Mouse (Mus musculus) ES-E14 (cell line): ENCODE data around the gene Sprn. TPM values are rescaled to one million over a fixed set of nuclear protein-coding genes. Genes with fewer than 3 reads are reported as not detected.

Source experiments
- DNase-seq: peaks from one replicate; pipeline ENCODE4 v3.0.0-alpha.2; 2013; ENCODE audit warnings: low read depth, low spot score
- H3K27ac ChIP-seq: 2 replicates; pipeline ENCODE4 v1.5.1; 2012; ENCODE audit warnings: low read depth, mild to moderate bottlenecking, low read length, moderate library complexity, mixed read lengths; ENCODE audit not compliant: poor library complexity, insufficient read depth, severe bottlenecking
- H3K36me3 ChIP-seq: 2 replicates; pipeline ENCODE4 v1.6.1; 2012; ENCODE audit warnings: mild to moderate bottlenecking, low read length, moderate library complexity, mixed read lengths; ENCODE audit not compliant: control insufficient read depth, poor library complexity, insufficient read depth, severe bottlenecking
- H3K4me1 ChIP-seq, 2 experiments: fragments of 150-350 bp in 1 of 2; sonication (generic) in 1 of 2; 2 replicates each; pipeline ENCODE4 v1.6.1; 2012; ENCODE audit warnings: low read length in 2 of 2, mild to moderate bottlenecking in 1 of 2, mixed read lengths in 1 of 2; ENCODE audit not compliant: control insufficient read depth in 2 of 2, insufficient read depth in 2 of 2, poor library complexity in 1 of 2
- H3K4me3 ChIP-seq, 2 experiments: fragments of 150-350 bp in 1 of 2; sonication (generic) in 1 of 2; 2 replicates each; pipeline ENCODE4 v1.5.1; 2012; ENCODE audit warnings: low read length in 2 of 2, low read depth in 1 of 2, mild to moderate bottlenecking in 1 of 2, mixed read lengths in 1 of 2; ENCODE audit not compliant: insufficient read depth in 1 of 2, poor library complexity in 1 of 2, severe bottlenecking in 1 of 2
- H3K9ac ChIP-seq: 2 replicates; pipeline ENCODE4 v1.6.1; 2012; ENCODE audit warnings: low read depth, mild to moderate bottlenecking, low read length, mixed read lengths; ENCODE audit not compliant: poor library complexity, insufficient read depth, severe bottlenecking
- H3K9me3 ChIP-seq: fragments of 150-350 bp; sonication (generic); 2 replicates; pipeline ENCODE4 v1.6.1; 2012; ENCODE audit warnings: low read depth, mild to moderate bottlenecking, low read length; ENCODE audit not compliant: control insufficient read depth, insufficient read depth
- CHD2 ChIP-seq: IDR thresholded peaks from 2 replicates; pipeline ENCODE4 v1.6.1; 2014; ENCODE audit warnings: mild to moderate bottlenecking, low read depth, low read length, inconsistent platforms
- HCFC1 ChIP-seq: IDR thresholded peaks from 2 replicates; pipeline ENCODE4 v1.6.1; 2012; ENCODE audit warnings: low read length, inconsistent platforms, borderline replicate concordance; ENCODE audit not compliant: insufficient read depth
- MAFK ChIP-seq: IDR thresholded peaks from 2 replicates; pipeline ENCODE4 v1.6.1; 2014; ENCODE audit warnings: mild to moderate bottlenecking, low read depth, low read length, inconsistent platforms; ENCODE audit not compliant: insufficient read depth
- ZC3H11A ChIP-seq: IDR thresholded peaks from 2 replicates; pipeline ENCODE4 v1.6.1; 2012; ENCODE audit warnings: low read depth, mild to moderate bottlenecking, inconsistent platforms, low read length, borderline replicate concordance
- ZNF384 ChIP-seq: IDR thresholded peaks from 2 replicates; pipeline ENCODE4 v1.6.1; 2012; ENCODE audit warnings: low read depth, low read length, inconsistent platforms
- in situ Hi-C, 2 experiments: fragments of 600-800 bp; cut with MboI; formaldehyde crosslinking; loops; one replicate each; pipeline ENCODE4 v1.15.1; 2025; ENCODE audit warnings: low sequenced_read_pairs in 2 of 2, inconsistent platforms in 1 of 2; ENCODE audit not compliant: unreplicated experiment in 2 of 2
- total RNA-seq: library from RNA; depleted of rRNA; stranded (reverse); fragments of 300-350 nt; gene quantifications from 2 replicates; pipeline ENCODE4 v1.2.3, GENCODE M21; 2012

The Sprn gene
- total RNA-seq, 1 experiment, result 0.27 TPM

DNA sequence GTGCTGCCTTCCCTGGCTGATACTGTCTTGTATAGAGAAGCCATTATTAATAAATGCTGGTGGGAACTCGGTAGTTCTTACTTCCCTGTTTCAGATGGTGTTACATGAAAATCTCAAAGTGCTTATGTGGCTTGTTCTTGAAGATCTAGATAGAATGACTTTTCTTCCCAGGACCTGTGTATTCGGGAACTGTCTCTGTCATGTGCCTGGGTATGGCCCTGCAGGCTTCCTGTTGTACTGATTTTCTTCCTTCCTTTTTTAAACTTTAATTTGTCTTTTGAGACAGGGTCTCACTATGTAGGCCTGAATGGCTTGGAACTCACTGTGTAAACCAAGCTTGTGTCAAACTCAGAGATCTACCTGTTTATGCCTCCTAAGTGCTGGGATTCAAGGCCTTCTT lies 26.8 kb downstream of the Sprn start:
- H3K9me3 ChIP-seq, result no peaks in the 10 kb centered on the region
- no peak overlapping the region for H3K27ac ChIP-seq
- H3K36me3 ChIP-seq, result peaks cover 9% of the 10 kb centered on the region; the same call in 1 of the 2 replicates
- no peak for DNase-seq
- no peak overlapping the region for H3K4me3 ChIP-seq
- in situ Hi-C loops, result no loop called here
- no peak overlapping the region for H3K9ac ChIP-seq
- TF ChIP-seq ZC3H11A (no peak), HCFC1 (no peak), CHD2 (no peak), MAFK (no peak), ZNF384 (no peak)
- H3K4me1 ChIP-seq, result peaks cover 0 to 15% of the 10 kb centered on the region in 2 experiments; a peak in 1 of 4 replicates

DNA sequence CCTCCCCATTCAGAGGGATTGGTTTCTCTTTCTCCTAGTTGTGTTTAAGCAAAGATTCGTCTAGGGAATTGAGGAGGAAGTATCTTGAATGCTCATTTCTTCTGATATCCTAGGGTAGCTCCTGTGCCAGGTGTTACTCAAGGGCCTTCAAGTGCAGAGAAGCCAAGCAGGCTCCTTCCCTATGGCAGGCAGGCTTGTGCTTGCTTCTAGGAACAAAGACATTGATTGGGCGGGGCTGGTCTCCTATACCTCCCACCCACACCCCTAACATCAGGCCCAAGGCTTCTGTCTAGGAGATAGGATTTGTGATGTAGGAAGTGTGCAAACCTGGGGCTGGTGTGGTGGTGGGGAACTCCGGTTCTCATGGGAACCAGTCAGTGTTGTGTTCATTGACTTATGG lies 27.7 kb downstream of the Sprn start:
- peak overlapping the region; percentile 5 to 16; a peak in 2 of 4 replicates for H3K4me3 ChIP-seq
- no peaks in the 10 kb centered on the region for H3K9me3 ChIP-seq
- no peak for DNase-seq
- peaks cover 5% of the 10 kb centered on the region; the same call in 1 of the 2 replicates for H3K36me3 ChIP-seq
- H3K9ac ChIP-seq, result peak overlapping the region; percentile 4; the same call in 1 of the 2 replicates
- in situ Hi-C loops, result no loop called here
- TF ChIP-seq CHD2 (no peak), HCFC1 (no peak), ZC3H11A (no peak), MAFK (no peak), ZNF384 (no peak)
- H3K4me1 ChIP-seq, result peaks cover 0 to 15% of the 10 kb centered on the region in 2 experiments; a peak in 1 of 4 replicates
- H3K27ac ChIP-seq, result no peak overlapping the region

DNA sequence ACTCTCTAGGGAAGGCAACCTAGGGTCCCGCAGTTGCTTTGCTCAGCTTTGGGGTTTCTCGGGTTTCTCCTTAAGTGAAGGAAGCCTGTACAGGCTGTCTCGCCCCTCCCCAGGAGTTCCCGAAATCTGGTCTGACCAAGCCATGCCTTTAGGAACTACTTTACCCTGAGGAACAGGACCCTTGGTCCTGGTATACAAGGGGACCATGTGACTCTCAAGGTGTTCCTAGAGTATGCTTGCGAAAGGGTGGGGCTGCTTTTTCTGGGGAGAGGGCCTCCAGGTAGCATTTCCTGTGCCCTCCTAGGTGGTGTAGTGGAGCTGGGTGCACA lies 28.7 kb downstream of the Sprn start:
- in situ Hi-C loops, result no loop called here
- Histone ChIP-seq H3K4me3 (peak overlapping the region; percentile 85 to 90), H3K9ac (peak overlapping the region; percentile 88), H3K9me3 (no peaks in the 10 kb centered on the region), H3K36me3 (peaks cover 2% of the 10 kb centered on the region; the same call in 1 of the 2 replicates), H3K27ac (no peak overlapping the region), H3K4me1 (peaks cover 0 to 17% of the 10 kb centered on the region in 2 experiments; a peak in 1 of 4 replicates)
- DNase-seq, result no peak
- TF ChIP-seq HCFC1, result no peak
- TF ChIP-seq ZC3H11A, result no peak
- no peak for TF ChIP-seq CHD2

DNA sequence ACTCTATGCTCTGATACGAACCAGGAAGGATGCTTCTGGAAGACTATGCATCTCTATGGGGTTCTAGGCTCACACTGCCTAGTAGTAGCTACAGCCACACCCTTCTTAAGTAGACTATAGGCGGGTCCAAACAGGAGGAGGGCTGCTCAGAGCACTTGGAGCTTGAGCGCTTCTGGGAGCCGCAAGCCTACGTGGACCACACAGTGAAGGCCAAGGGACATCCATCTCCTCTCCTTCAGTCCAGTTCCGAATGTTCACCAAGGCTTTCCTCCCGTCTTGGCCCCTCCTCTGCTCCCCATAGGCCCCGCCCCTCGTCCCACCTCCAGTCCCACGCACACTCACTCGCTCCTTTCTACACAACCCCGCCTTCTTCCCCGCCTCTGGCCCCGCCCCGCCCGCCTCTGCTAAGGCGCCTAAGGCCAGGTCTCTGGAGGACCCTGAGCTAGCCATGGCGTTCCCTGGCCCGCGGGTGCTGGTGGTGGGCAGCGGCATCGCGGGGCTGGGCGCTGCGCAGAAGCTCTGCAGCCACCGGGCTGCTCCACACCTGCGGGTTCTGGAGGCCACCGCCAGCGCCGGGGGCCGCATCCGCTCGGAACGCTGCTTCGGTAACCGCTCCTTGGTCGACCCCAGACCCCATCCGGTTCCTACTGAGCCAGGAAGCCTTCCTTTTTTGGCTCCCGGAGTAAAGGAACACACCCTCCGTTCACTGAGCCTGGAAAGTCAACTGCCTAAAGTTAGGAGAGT lies 29.2 kb downstream of the Sprn start:
- Histone ChIP-seq H3K27ac (no peak overlapping the region), H3K4me1 (peaks cover 0 to 17% of the 10 kb centered on the region in 2 experiments; a peak in 1 of 4 replicates), H3K9me3 (no peaks in the 10 kb centered on the region), H3K36me3 (peaks cover 1% of the 10 kb centered on the region; the same call in 1 of the 2 replicates), H3K9ac (peak overlapping the region; percentile 88), H3K4me3 (peak overlapping the region; percentile 85 to 90)
- in situ Hi-C loops, result no loop called here
- peak; percentile 92 for DNase-seq
- TF ChIP-seq HCFC1, result no peak
- no peak for TF ChIP-seq CHD2
- no peak for TF ChIP-seq ZNF384
- no peak for TF ChIP-seq MAFK
- no peak for TF ChIP-seq ZC3H11A
